Mouse (Mus musculus) stomach, postnatal 0 days (tissue): ENCODE measurements around the gene Ift140. TPM values are rescaled to one million over a fixed set of nuclear protein-coding genes. Genes with fewer than 3 reads are reported as not detected.

Experiments used
- ATAC-seq: fragments of 200-750 bp; cut with Nextera tagmentation; 2 replicates; pipeline ENCODE4 v1.8.0; 2017; ENCODE audit not compliant: low FRiP score, low TSS enrichment
- DNase-seq: peaks from one replicate; pipeline ENCODE4 v3.0.0-alpha.2; 2016; ENCODE audit warnings: low spot score
- H3K27ac ChIP-seq: fragments of 300-500 bp; sonication (generic); replicated peaks from 2 replicates; pipeline ENCODE4 v1.5.1; 2014; ENCODE audit warnings: mild to moderate bottlenecking, control low read depth
- H3K27me3 ChIP-seq: fragments of 300-500 bp; sonication (generic); 2 replicates; pipeline ENCODE4 v1.6.1; 2014; ENCODE audit warnings: low read length; ENCODE audit not compliant: control insufficient read depth, insufficient read depth
- H3K36me3 ChIP-seq: fragments of 300-500 bp; sonication (generic); 2 replicates; pipeline ENCODE4 v1.6.1; 2014; ENCODE audit warnings: low read length, mixed read lengths; ENCODE audit not compliant: control insufficient read depth, insufficient read depth
- H3K4me1 ChIP-seq: fragments of 300-500 bp; sonication (generic); replicated peaks from 2 replicates; pipeline ENCODE4 v1.6.1; 2014; ENCODE audit warnings: antibody characterized with exemption; ENCODE audit not compliant: control insufficient read depth, insufficient read depth
- H3K4me2 ChIP-seq: fragments of 300-500 bp; sonication (generic); replicated peaks from 2 replicates; pipeline ENCODE4 v1.6.1; 2014; ENCODE audit warnings: low read depth, mild to moderate bottlenecking, control low read depth, moderate library complexity
- H3K4me3 ChIP-seq: fragments of 300-500 bp; sonication (generic); 2 replicates; pipeline ENCODE4 v1.5.1; 2014; ENCODE audit warnings: low read depth, low read length, control low read depth
- H3K9ac ChIP-seq: fragments of 300-500 bp; sonication (generic); 2 replicates; pipeline ENCODE4 v1.6.1; 2014; ENCODE audit warnings: mild to moderate bottlenecking, low read length, control low read depth, mixed read lengths
- H3K9me3 ChIP-seq: fragments of 300-500 bp; sonication (generic); 2 replicates; pipeline ENCODE4 v1.6.1; 2016; ENCODE audit warnings: low read length; ENCODE audit not compliant: control insufficient read depth
- CTCF ChIP-seq: IDR thresholded peaks from 2 replicates; pipeline ENCODE4 v1.5.1; 2016; ENCODE audit warnings: antibody characterized with exemption, low read depth, mild to moderate bottlenecking, moderate library complexity
- EP300 ChIP-seq: optimal IDR thresholded peaks from 2 replicates; pipeline ENCODE3; 2016; ENCODE audit warnings: antibody characterized with exemption
- WGBS: fragments of 180-500 bp; shearing (Covaris S2); extraction: QIAGEN DNeasy Blood & Tissue Kit; methylation state at CpG from one replicate; pipeline ENCODE4 v1.1.7; 2014; 5-methylcytosine and 5-hydroxymethylcytosine counted together
- polyA plus RNA-seq: library from polyadenylated mRNA; unstranded; fragments of >200 nt; fragmentation: Nextera tagmentation; extraction: Ambion mirVana; gene quantifications from 2 replicates; pipeline ENCODE4 v1.2.1, GENCODE M21; 2015

Ift140 gene
- polyA plus RNA-seq, 1 experiment from 2014 or later, result 4.1 TPM

DNA sequence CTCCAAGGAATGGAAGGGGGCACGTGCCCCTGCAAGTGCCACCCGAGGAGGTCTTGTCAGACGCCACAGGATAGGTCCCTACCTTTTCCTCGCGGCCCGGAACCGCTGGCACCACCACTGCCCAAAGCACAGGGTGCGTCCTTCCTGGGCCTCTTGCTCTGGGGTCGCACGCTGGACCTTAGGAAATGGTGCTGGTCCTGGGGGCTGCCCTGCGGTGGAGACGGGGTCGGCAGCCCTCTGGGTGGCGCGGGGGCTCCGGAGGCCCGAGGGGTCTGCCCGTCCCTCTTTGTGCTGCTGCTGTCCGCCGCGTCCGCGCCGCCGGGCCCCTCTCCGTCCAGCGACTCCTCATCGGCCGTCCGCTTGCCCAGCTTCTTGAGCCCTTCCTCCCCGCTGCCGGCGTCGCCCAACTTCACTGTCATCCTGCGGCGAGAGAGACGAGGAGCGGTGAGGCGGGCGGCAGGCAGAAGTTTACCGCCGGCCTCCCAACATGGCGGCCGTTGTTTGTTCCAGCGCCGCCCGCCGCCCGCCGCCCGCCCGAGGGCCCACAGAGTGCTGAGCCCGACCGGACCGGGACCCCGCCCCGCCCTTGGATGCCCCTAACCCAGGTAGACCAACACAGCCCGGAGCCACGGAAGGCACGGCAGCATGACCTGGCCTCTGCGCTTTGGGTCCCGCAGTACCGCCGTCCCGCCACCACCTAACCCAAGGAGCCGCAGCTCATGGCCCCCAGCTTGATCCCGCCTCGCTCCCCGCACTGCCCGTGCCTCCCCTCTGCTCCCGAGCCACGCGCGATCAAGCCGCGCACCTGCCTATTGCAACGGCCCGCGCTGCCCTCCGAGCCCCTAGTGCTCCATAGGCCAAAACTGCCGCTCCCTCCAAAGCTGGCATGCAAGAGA is 2.0 kb upstream of the Ift140 start:
- Histone ChIP-seq H3K4me3 (peak overlapping the region; percentile 95), H3K27ac (peak overlapping the region; percentile 87), H3K4me2 (peak overlapping the region; percentile 95), H3K36me3 (peaks cover 7% of the 10 kb centered on the region), H3K9me3 (no peaks in the 10 kb centered on the region), H3K9ac (peak overlapping the region; percentile 91), H3K4me1 (peaks cover 4% of the 10 kb centered on the region; the same call in 1 of the 2 replicates), H3K27me3 (no peaks in the 10 kb centered on the region)
- 1% methylated on average over 73 of the region's 81 CpGs for WGBS
- DNase-seq, result peak; percentile 64
- no peak for ATAC-seq
- peak; percentile 4; the same call in 1 of the 2 replicates for TF ChIP-seq CTCF
- TF ChIP-seq EP300, result no peak

DNA sequence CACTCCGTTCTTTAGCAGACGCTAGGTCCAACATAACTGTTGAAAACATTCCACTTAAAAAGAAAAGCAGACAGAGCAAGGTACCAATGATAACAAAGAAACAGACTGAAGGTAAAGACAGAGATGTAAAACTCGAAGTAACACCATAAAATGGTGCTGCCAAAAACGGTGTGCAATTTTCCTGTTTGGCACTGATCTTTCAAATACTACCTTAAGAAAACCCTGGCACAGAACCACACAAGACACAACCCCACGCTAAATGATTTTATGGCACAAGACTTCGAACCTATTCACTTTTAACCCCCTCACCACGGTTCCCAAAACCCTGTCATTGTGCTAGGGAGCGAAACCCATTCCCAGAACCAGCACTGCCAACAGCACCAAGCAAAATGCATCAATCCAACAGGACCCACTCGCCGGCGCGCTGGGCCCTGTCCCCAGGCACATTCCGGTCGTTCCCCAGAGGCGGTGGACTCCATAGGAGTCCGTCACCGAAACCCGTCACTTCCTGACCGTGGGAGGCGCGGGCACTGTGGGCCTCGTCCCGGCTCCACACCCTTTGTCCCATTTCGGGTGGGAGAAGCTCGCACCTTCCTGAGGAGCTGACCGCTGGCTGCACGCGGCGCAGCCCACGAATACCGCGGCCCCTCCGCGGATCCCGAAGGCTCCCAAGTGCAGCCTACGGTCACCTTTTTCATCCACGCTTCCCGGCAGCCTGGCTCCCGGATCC is 879 bp upstream of the Ift140 start:
- Histone ChIP-seq H3K9me3 (no peaks in the 10 kb centered on the region), H3K4me3 (peak overlapping the region; percentile 95), H3K9ac (peak overlapping the region; percentile 91), H3K4me1 (peaks cover 4% of the 10 kb centered on the region; the same call in 1 of the 2 replicates), H3K4me2 (peak overlapping the region; percentile 95), H3K27ac (peak overlapping the region; percentile 96), H3K36me3 (peaks cover 7% of the 10 kb centered on the region), H3K27me3 (no peaks in the 10 kb centered on the region)
- TF ChIP-seq EP300 (no peak), CTCF (no peak)
- peak; percentile 71 for DNase-seq
- ATAC-seq, result peak; percentile 43
- WGBS, result under 1% methylated on average over 39 of the region's 39 CpGs

DNA sequence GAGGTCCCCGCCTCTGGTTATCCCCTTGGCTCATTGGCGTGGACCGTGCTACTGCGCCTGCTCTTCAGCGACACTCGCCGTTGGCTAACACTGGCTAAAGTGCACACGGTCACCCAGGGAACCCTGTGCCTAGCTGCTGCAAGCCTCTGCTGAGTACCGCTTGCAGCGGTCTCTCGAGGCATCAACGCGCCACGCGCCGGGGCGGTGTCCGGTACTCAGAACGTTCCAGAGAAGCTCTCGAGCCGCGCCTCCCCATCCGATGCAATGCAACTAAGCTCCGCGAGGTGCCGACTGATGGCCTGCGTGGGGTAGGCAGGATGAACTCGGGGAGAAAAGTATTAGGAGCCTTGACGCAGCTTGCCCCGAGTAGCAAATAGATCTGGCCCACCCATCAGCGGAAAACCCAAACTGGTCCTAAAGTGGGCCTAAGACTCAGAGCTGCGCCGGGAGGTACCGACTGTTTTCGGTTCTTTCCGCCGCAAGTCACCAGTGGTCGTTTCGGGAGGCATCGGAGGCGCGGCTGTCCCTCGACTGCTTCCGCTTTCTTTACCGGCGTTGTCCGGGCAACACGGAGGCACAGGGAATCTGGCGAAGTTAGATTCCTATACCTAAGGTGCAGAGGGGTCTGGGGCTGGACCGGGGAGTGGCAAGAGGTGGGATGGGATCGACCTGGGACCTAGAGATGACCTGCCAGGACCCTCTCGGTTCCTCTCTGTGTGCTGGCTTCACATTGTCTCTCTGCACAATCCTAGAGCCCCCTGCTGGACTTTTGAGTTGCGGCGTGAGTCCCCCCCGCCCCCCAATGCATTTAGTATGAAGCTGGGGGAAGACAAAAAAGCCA is 627 bp downstream of the Ift140 start:
- TF ChIP-seq EP300, result no peak
- TF ChIP-seq CTCF, result peak; percentile 64
- under 1% methylated on average over 55 of the region's 55 CpGs for WGBS
- DNase-seq, result peak; percentile 85

DNA sequence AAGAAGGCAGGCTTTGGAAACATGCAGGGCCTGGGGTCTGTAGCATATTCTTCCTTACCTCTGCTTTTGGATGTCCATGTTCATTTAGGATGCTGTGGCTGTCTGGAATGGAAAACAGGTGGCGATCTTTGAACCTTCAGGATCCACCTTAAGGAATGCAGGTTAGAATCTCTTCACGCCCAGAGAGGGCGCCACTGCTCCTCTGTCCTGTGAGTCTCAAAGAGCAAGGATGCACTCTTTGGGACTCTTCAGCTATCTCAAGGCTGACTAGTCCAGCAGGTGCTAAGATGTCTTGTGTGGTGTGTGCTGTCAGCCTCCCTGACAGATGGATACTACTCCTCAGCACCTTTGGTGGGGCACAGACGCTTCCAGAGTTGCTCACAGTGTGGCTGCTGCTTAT is 20.3 kb downstream of the Ift140 start:
- Histone ChIP-seq H3K4me2 (no peak overlapping the region), H3K27ac (no peak overlapping the region), H3K9ac (no peak overlapping the region), H3K4me1 (no peaks in the 10 kb centered on the region), H3K4me3 (no peak overlapping the region), H3K27me3 (no peaks in the 10 kb centered on the region), H3K9me3 (no peaks in the 10 kb centered on the region), H3K36me3 (peaks cover 13% of the 10 kb centered on the region)
- WGBS, result 62% methylated on average over 4 of the region's 4 CpGs
- no peak for ATAC-seq
- TF ChIP-seq EP300 (no peak), CTCF (peak; percentile 65)
- no peak for DNase-seq

More for the DNA sequence above, 627 bp downstream of the Ift140 start:
- Histone ChIP-seq H3K4me3 (peak overlapping the region; percentile 67), H3K27ac (peak overlapping the region; percentile 81), H3K9ac (peak overlapping the region; percentile 61), H3K9me3 (no peaks in the 10 kb centered on the region), H3K27me3 (no peaks in the 10 kb centered on the region), H3K36me3 (no peaks in the 10 kb centered on the region; the same call in 1 of the 2 replicates), H3K4me1 (peaks cover 4% of the 10 kb centered on the region; the same call in 1 of the 2 replicates), H3K4me2 (peak overlapping the region; percentile 80)
- ATAC-seq, result peak; percentile 91

DNA sequence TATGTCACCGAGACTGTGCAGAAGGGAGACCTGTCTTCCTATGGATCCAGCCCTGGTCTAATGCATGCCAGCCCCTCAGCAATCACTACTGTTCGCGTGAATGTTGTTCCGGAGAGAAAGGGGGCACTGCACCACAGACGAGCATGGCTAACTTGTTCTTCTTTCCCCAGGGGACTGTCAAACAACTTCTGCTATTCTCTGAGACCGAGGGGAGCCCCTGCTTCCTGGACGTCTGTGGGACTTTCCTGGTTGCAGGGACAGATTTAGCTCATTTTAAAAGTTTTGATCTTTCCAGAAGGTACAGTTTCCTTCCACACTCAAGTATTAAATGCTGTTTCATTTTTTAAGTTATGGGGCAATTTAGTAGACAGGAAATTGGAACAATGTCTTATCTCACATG is 29.0 kb downstream of the Ift140 start:
- H3K9me3 ChIP-seq, result no peaks in the 10 kb centered on the region
- no peak overlapping the region for H3K4me3 ChIP-seq
- ATAC-seq (no peak), DNase-seq (no peak)
- H3K4me2 ChIP-seq, result no peak overlapping the region
- no peaks in the 10 kb centered on the region for H3K27me3 ChIP-seq
- 72% methylated on average over 7 of the region's 7 CpGs for WGBS
- no peak overlapping the region for H3K27ac ChIP-seq
- no peaks in the 10 kb centered on the region for H3K4me1 ChIP-seq
- TF ChIP-seq CTCF (no peak), EP300 (no peak)
- H3K9ac ChIP-seq, result peak overlapping the region; percentile 4; the same call in 1 of the 2 replicates
- peaks cover 3% of the 10 kb centered on the region; the same call in 1 of the 2 replicates for H3K36me3 ChIP-seq
